Mouse (Mus musculus) limb, embryonic 14.5 days (tissue): ENCODE results near the gene Tm7sf2. TPM values are rescaled to one million over a fixed set of nuclear protein-coding genes. Genes with fewer than 3 reads are reported as not detected.

ENCODE experiments used
- ATAC-seq: fragments of 200-750 bp; cut with Nextera tagmentation; 2 replicates; pipeline ENCODE4 v1.8.0; 2017; ENCODE audit warnings: low read depth, moderate number of reproducible peaks, moderate TSS enrichment; ENCODE audit not compliant: low FRiP score
- DNase-seq: peaks from one replicate; pipeline ENCODE4 v3.0.0-alpha.2; 2015; ENCODE audit warnings: low spot score
- H3K27ac ChIP-seq: fragments of 300-500 bp; sonication (generic); replicated peaks from 2 replicates; pipeline ENCODE4 v1.5.1; 2014; ENCODE audit warnings: low read depth, mild to moderate bottlenecking, low read length, moderate library complexity, mixed read lengths
- H3K27me3 ChIP-seq: fragments of 300-500 bp; sonication (generic); 2 replicates; pipeline ENCODE4 v1.6.1; 2014; ENCODE audit warnings: low read length, mixed read lengths; ENCODE audit not compliant: control insufficient read depth, insufficient read depth
- H3K36me3 ChIP-seq: fragments of 300-500 bp; sonication (generic); 2 replicates; pipeline ENCODE4 v1.6.1; 2014; ENCODE audit warnings: mild to moderate bottlenecking, low read length, moderate library complexity, mixed read lengths; ENCODE audit not compliant: control insufficient read depth, insufficient read depth
- H3K4me1 ChIP-seq: fragments of 300-500 bp; sonication (generic); 2 replicates; pipeline ENCODE4 v1.6.1; 2014; ENCODE audit warnings: antibody characterized with exemption, low read length, mixed read lengths; ENCODE audit not compliant: control insufficient read depth, insufficient read depth
- H3K4me2 ChIP-seq: fragments of 300-500 bp; sonication (generic); replicated peaks from 2 replicates; pipeline ENCODE4 v1.6.1; 2014; ENCODE audit warnings: low read depth, mild to moderate bottlenecking, low read length, moderate library complexity; ENCODE audit not compliant: severe bottlenecking
- H3K4me3 ChIP-seq: fragments of 300-500 bp; sonication (generic); replicated peaks from 2 replicates; pipeline ENCODE4 v1.5.1; 2014; ENCODE audit warnings: low read length
- H3K9ac ChIP-seq: fragments of 300-500 bp; sonication (generic); 2 replicates; pipeline ENCODE4 v1.6.1; 2014; ENCODE audit warnings: mild to moderate bottlenecking, low read depth, low read length, moderate library complexity; ENCODE audit not compliant: severe bottlenecking
- H3K9me3 ChIP-seq: fragments of 300-500 bp; sonication (generic); 2 replicates; pipeline ENCODE4 v1.6.1; 2016; ENCODE audit warnings: low read length; ENCODE audit not compliant: control insufficient read depth
- POLR2A ChIP-seq: fragments of 200-500 bp; IDR thresholded peaks from 2 replicates; pipeline ENCODE4 v1.8.0; 2012; ENCODE audit warnings: inconsistent platforms, mild to moderate bottlenecking, moderate library complexity, borderline replicate concordance; ENCODE audit not compliant: insufficient read depth, insufficient read length; ENCODE audit errors: extremely low read depth
- WGBS: fragments of 180-500 bp; shearing (Covaris S2); extraction: QIAGEN DNeasy Blood & Tissue Kit; methylation state at CpG from one replicate; pipeline ENCODE4 v1.1.7; 2014; 5-methylcytosine and 5-hydroxymethylcytosine counted together
- polyA plus RNA-seq, 2 experiments: library from polyadenylated mRNA; depleted of rRNA in 1 of 2; stranded (reverse) in 1 of 2; unstranded in 1 of 2; fragments of >200 nt; fragmentation: Nextera tagmentation in 1 of 2; extraction: Ambion mirVana in 1 of 2; gene quantifications; 2 replicates each; pipeline versions ENCODE4 v1.2.1 to v1.2.3; 2012 to 2014

Tm7sf2 gene
- polyA plus RNA-seq, 2 experiments: 18.8 to 43.8 TPM

DNA sequence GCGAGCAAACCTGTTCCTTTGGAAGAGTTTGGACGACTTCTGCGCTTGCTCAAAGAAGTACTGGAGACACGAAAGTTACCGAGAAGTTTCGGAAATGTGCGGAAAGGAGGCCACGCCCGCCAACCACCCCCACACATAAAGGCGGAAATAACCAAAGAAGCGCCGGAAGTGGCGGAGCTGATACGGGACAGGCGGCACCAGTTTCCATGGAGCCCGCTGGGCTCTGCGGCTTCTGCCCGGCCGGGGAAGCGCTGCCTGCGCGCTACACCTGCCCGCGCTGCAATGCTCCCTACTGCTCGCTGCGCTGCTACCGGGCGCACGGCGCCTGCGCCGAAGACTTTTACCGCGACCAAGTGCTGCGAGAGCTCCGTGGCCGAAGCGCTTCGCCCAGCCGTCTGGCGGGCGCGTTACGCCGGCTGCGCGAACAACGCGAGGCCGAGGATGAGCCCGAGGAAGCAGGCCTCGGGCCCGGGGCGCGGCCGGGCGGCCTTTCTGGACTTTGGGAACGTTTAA, 7.1 kb downstream of the Tm7sf2 start, which contains the start of gene Znhit2:
Gene Znhit2, plus strand, starts transcription at position 172 of the 513 bp plus-strand sequence.
- Histone ChIP-seq H3K4me2 (peak within 1 kb of the TSS; percentile 98), H3K4me1 (peaks cover 22% of the 10 kb centered on the region), H3K4me3 (peak within 1 kb of the TSS; percentile 83), H3K9me3 (no peaks in the 10 kb centered on the region), H3K27ac (peak within 1 kb of the TSS; percentile 91), H3K9ac (peak within 1 kb of the TSS; percentile 90), H3K36me3 (peaks cover 18% of the 10 kb centered on the region; the same call in 1 of the 2 replicates), H3K27me3 (no peaks in the 10 kb centered on the region)
- TF ChIP-seq POLR2A: 0 out of 2 replicates have a peak, but pooled peaks have one; percentile 37
- ATAC-seq: peak; percentile 76
- WGBS: under 1% methylated on average over 55 of the region's 58 CpGs
- peak; percentile 97 for DNase-seq

DNA sequence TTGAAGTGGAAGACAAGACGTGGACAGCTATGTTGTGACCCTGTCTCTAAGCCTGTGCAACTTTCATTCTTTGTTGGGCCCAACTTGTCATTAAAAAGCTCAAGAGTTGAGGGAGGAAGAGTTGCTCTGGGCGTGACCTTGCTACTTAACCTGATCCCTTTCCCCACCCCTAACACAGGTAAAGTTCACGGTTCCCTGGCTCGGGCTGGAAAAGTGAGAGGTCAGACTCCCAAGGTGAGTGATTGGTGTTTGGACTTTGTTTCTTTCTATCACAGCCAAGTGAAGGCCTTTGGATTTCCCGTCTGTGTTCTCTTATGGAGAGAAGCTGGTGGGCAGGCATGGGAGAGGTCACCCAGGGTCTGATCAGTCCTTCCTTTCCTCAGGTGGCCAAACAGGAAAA, 9.2 kb downstream of the Tm7sf2 start:
- 82% methylated on average over 5 of the region's 5 CpGs for WGBS
- no peak for ATAC-seq
- Histone ChIP-seq H3K36me3 (peaks cover 33% of the 10 kb centered on the region), H3K4me1 (peaks cover 22% of the 10 kb centered on the region), H3K4me3 (peak overlapping the region; percentile 89), H3K9me3 (no peaks in the 10 kb centered on the region), H3K27me3 (no peaks in the 10 kb centered on the region), H3K9ac (peak overlapping the region; percentile 16; the same call in 1 of the 2 replicates), H3K4me2 (peak overlapping the region; percentile 80), H3K27ac (no peak overlapping the region)
- DNase-seq: no peak
- TF ChIP-seq POLR2A: no peak

DNA sequence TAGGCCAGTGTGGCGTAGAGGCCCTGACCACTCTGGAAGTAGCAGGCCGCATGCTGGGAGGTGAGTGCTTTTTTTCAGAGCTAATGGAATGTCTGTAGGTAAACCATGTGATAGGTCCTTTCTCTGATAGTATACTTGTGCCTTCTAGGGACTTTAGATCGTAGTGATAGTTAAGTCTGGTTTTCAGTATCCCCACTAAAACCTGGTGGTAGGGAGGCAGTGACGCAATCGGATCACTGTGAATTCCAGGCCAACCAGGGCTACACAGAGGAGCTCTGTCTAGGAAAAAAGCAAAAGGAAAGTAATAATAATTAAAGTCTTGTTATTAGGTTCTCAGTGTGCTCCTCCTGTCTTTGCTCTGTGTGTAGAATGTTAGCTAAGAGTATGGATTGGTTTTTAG, 9.7 kb downstream of the Tm7sf2 start:
- peak overlapping the region; percentile 76 for H3K9ac ChIP-seq
- no peaks in the 10 kb centered on the region for H3K9me3 ChIP-seq
- H3K4me1 ChIP-seq: peaks cover 22% of the 10 kb centered on the region
- H3K36me3 ChIP-seq: peaks cover 37% of the 10 kb centered on the region
- H3K27me3 ChIP-seq: no peaks in the 10 kb centered on the region
- ATAC-seq: no peak
- no peak for DNase-seq
- WGBS: 29% methylated on average over 5 of the region's 5 CpGs
- TF ChIP-seq POLR2A: no peak
- peak overlapping the region; percentile 80 for H3K4me2 ChIP-seq
- H3K27ac ChIP-seq: no peak overlapping the region
- peak overlapping the region; percentile 89 for H3K4me3 ChIP-seq

DNA sequence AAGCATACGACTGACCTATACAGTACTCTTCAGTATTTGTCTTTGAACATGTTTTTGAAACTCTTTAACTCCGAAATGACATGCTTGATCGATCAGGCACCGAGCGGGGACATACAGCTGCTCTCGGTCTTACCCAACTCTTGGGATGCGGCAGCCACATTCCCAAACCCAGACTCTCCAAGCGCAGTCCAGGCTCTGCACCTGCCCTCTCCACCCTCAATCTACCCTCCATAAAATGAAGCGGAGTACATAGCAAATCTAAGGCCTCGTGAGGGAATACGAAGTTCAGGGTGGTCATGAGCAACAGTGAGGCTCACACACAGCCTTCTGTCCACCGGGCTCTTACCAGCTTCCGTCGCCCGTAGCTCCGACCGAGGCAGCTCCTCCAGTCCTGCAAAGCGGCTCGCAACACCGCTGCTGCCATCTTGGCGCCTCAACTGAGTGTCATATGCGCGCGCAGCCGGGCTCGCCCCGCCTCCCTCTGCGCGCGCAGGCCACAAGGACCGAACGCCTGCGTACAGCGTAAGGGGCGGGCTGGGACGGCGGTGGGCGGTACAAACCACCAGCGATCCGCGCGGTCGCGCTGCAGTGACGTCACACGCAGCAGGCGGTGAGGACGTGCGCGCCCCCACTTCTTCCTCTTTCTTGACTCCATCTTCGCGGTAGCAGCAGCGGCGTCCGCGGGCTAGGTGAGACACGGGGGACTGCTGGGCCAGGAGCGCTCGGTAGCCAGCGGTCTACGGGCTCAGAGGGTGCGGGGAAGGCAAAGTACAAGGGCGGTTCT, 10.7 kb downstream of the Tm7sf2 start, which contains the start of the genes Mrpl49 and Fau:
Gene Mrpl49, minus strand, starts transcription at position 473 of the 784 bp plus-strand sequence.
Gene Fau, plus strand, starts transcription at position 532 of the 784 bp plus-strand sequence.
- Histone ChIP-seq H3K9ac (peak within 1 kb of the TSS; percentile 76), H3K4me2 (peak within 1 kb of the TSS; percentile 80), H3K4me3 (peak within 1 kb of the TSS; percentile 89), H3K27ac (peak within 1 kb of the TSS; percentile 73), H3K36me3 (peaks cover 47% of the 10 kb centered on the region), H3K9me3 (no peaks in the 10 kb centered on the region), H3K27me3 (no peaks in the 10 kb centered on the region), H3K4me1 (peaks cover 18% of the 10 kb centered on the region)
- ATAC-seq (peak; percentile 88), DNase-seq (peak; percentile 97)
- peak; percentile 82; the same call in 1 of the 2 replicates for TF ChIP-seq POLR2A
- WGBS: under 1% methylated on average over 58 of the region's 63 CpGs

DNA sequence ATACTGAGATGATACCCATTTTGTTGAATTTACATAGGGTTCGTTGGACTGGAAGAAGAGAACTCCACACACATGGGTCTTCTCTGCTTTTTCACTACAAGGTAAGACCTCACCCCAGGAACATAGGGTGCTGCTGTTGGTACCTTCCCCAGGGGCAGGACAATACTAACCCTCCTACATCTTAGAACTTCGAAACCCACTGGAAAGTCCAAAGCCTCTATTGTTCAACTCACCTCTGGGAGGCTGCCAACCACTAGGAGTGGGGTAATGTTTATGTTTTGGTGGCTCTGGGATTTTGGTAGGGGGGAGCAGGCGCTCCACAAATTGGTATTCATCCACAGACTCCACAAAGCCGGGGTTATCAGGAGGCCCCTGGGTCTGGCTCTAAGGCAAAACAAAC, 11.5 kb downstream of the Tm7sf2 start:
- Histone ChIP-seq H3K4me2 (peak overlapping the region; percentile 80), H3K27me3 (no peaks in the 10 kb centered on the region), H3K9ac (peak overlapping the region; percentile 76), H3K9me3 (no peaks in the 10 kb centered on the region), H3K4me1 (peaks cover 12% of the 10 kb centered on the region), H3K4me3 (peak overlapping the region; percentile 89), H3K27ac (no peak overlapping the region), H3K36me3 (peaks cover 55% of the 10 kb centered on the region)
- DNase-seq (no peak), ATAC-seq (no peak)
- 64% methylated on average over 4 of the region's 4 CpGs for WGBS
- TF ChIP-seq POLR2A: no peak
